Mouse (Mus musculus) hindbrain, embryonic 16.5 days (tissue): Measurements from ENCODE around the gene Kcnip1. TPM values are rescaled to one million over a fixed set of nuclear protein-coding genes. Genes with fewer than 3 reads are reported as not detected.

ENCODE experiments used
- ATAC-seq: fragments of 200-750 bp; cut with Nextera tagmentation; 2 replicates; pipeline ENCODE4 v1.8.0; 2017; ENCODE audit warnings: moderate TSS enrichment, moderate library complexity
- H3K27ac ChIP-seq: fragments of 300-500 bp; sonication (generic); 2 replicates; pipeline ENCODE4 v1.5.1; 2014; ENCODE audit warnings: low read depth, mild to moderate bottlenecking, control low read depth, low read length, moderate library complexity
- H3K27me3 ChIP-seq: fragments of 300-500 bp; sonication (generic); replicated peaks from 2 replicates; pipeline ENCODE4 v1.6.1; 2014; ENCODE audit warnings: low read length; ENCODE audit not compliant: control insufficient read depth, insufficient read depth
- H3K36me3 ChIP-seq: fragments of 300-500 bp; sonication (generic); 2 replicates; pipeline ENCODE4 v1.6.1; 2014; ENCODE audit warnings: mild to moderate bottlenecking, low read length, moderate library complexity, mixed read lengths; ENCODE audit not compliant: control insufficient read depth, insufficient read depth
- H3K4me1 ChIP-seq: fragments of 300-500 bp; sonication (generic); 2 replicates; pipeline ENCODE4 v1.6.1; 2014; ENCODE audit warnings: low read depth, low read length; ENCODE audit not compliant: control insufficient read depth, insufficient read depth
- H3K4me2 ChIP-seq: fragments of 300-500 bp; sonication (generic); 2 replicates; pipeline ENCODE4 v1.6.1; 2014; ENCODE audit warnings: mild to moderate bottlenecking, low read length, control low read depth, moderate library complexity
- H3K4me3 ChIP-seq: fragments of 300-500 bp; sonication (generic); 2 replicates; pipeline ENCODE4 v1.5.1; 2014; ENCODE audit warnings: mild to moderate bottlenecking, low read length, control low read depth, moderate library complexity
- H3K9ac ChIP-seq: fragments of 300-500 bp; sonication (generic); 2 replicates; pipeline ENCODE4 v1.6.1; 2014; ENCODE audit warnings: low read depth, mild to moderate bottlenecking, control low read depth, low read length, moderate library complexity
- H3K9me3 ChIP-seq: fragments of 300-500 bp; sonication (generic); 2 replicates; pipeline ENCODE4 v1.6.1; 2014; ENCODE audit warnings: mild to moderate bottlenecking, low read length, moderate library complexity; ENCODE audit not compliant: control insufficient read depth
- WGBS: fragments of 180-500 bp; shearing (Covaris S2); extraction: QIAGEN DNeasy Blood & Tissue Kit; methylation state at CpG from one replicate; pipeline ENCODE4 v1.1.7; 2014; 5-methylcytosine and 5-hydroxymethylcytosine counted together
- polyA plus RNA-seq: library from polyadenylated mRNA; unstranded; fragments of >200 nt; fragmentation: Nextera tagmentation; extraction: Ambion mirVana; gene quantifications from 2 replicates; pipeline ENCODE4 v1.2.1, GENCODE M21; 2015

The Kcnip1 gene
- polyA plus RNA-seq, 1 experiment from 2014 or later = 146 TPM

- Histone ChIP-seq H3K4me2 (no peak overlapping the region), H3K4me1 (no peaks in the 10 kb centered on the region), H3K9ac (no peak overlapping the region), H3K36me3 (no peaks in the 10 kb centered on the region), H3K27ac (no peak overlapping the region), H3K27me3 (no peaks in the 10 kb centered on the region), H3K9me3 (no peaks in the 10 kb centered on the region), H3K4me3 (no peak overlapping the region)
- WGBS = 85% methylated on average over 3 of the region's 3 CpGs
- ATAC-seq = no peak
These were observed 302.8 kb downstream of the Kcnip1 start for GRCm38 (mm10) chr11:33690181-33690580.

GRCm38 (mm10) chr11:33685904-33686303 is 307.0 kb downstream of the Kcnip1 start:
- WGBS = 68% methylated on average over 3 of the region's 3 CpGs
- H3K9ac ChIP-seq = no peak overlapping the region
- ATAC-seq = no peak

GRCm38 (mm10) chr11:33680151-33680550 is 312.8 kb downstream of the Kcnip1 start:
- H3K9ac ChIP-seq = no peak overlapping the region
- peak overlapping the region; percentile 27 for H3K4me3 ChIP-seq

More at GRCm38 (mm10) chr11:33685904-33686303, 307.0 kb downstream of the Kcnip1 start:
- H3K4me2 ChIP-seq = no peak overlapping the region
- no peak overlapping the region for H3K27ac ChIP-seq
- H3K27me3 ChIP-seq = no peaks in the 10 kb centered on the region
- no peaks in the 10 kb centered on the region for H3K36me3 ChIP-seq
- H3K9me3 ChIP-seq = no peaks in the 10 kb centered on the region
- no peak overlapping the region for H3K4me3 ChIP-seq
- no peaks in the 10 kb centered on the region for H3K4me1 ChIP-seq

GRCm38 (mm10) chr11:33670105-33670965 is 322.6 kb downstream of the Kcnip1 start:
- Histone ChIP-seq H3K27me3 (no peaks in the 10 kb centered on the region), H3K4me1 (peaks cover 8% of the 10 kb centered on the region; the same call in 1 of the 2 replicates), H3K4me2 (no peak overlapping the region), H3K9ac (no peak overlapping the region), H3K36me3 (no peaks in the 10 kb centered on the region), H3K4me3 (no peak overlapping the region), H3K27ac (no peak overlapping the region), H3K9me3 (no peaks in the 10 kb centered on the region)
- WGBS = 54% methylated on average over 10 of the region's 10 CpGs
- peak; percentile 70 for ATAC-seq

More at GRCm38 (mm10) chr11:33680151-33680550, 312.8 kb downstream of the Kcnip1 start:
- Histone ChIP-seq H3K4me1 (peaks cover 8% of the 10 kb centered on the region), H3K9me3 (no peaks in the 10 kb centered on the region), H3K27ac (no peak overlapping the region), H3K4me2 (peak overlapping the region; percentile 49), H3K27me3 (no peaks in the 10 kb centered on the region; the same call in 1 of the 2 replicates), H3K36me3 (no peaks in the 10 kb centered on the region)
- ATAC-seq = no peak
- WGBS = 3% methylated on average over 15 of the region's 15 CpGs

- no peak for ATAC-seq
- Histone ChIP-seq H3K9me3 (no peaks in the 10 kb centered on the region), H3K4me2 (no peak overlapping the region), H3K27ac (no peak overlapping the region), H3K4me3 (no peak overlapping the region), H3K9ac (no peak overlapping the region), H3K4me1 (peaks cover 8% of the 10 kb centered on the region; the same call in 1 of the 2 replicates), H3K36me3 (no peaks in the 10 kb centered on the region), H3K27me3 (no peaks in the 10 kb centered on the region)
- 46% methylated on average over 6 of the region's 6 CpGs for WGBS
These were observed 324.6 kb downstream of the Kcnip1 start for GRCm38 (mm10) chr11:33668376-33668775.

GRCm38 (mm10) chr11:33663599-33663998 is 329.4 kb downstream of the Kcnip1 start:
- 88% methylated on average over 2 of the region's 2 CpGs for WGBS

GRCm38 (mm10) chr11:33660016-33660913 is 332.7 kb downstream of the Kcnip1 start:
- no peak for ATAC-seq
- WGBS = 86% methylated on average over 13 of the region's 13 CpGs

More at GRCm38 (mm10) chr11:33663599-33663998, 329.4 kb downstream of the Kcnip1 start:
- Histone ChIP-seq H3K27ac (no peak overlapping the region), H3K9ac (no peak overlapping the region), H3K4me3 (no peak overlapping the region), H3K4me1 (0 out of 2 replicates have a peak, but pooled peaks cover 3% of the 10 kb centered on the region), H3K4me2 (no peak overlapping the region), H3K9me3 (no peaks in the 10 kb centered on the region), H3K27me3 (no peaks in the 10 kb centered on the region), H3K36me3 (no peaks in the 10 kb centered on the region)
- no peak for ATAC-seq

GRCm38 (mm10) chr11:33655861-33656593 is 336.9 kb downstream of the Kcnip1 start:
- Histone ChIP-seq H3K27me3 (no peaks in the 10 kb centered on the region), H3K36me3 (no peaks in the 10 kb centered on the region), H3K4me3 (no peak overlapping the region), H3K9ac (no peak overlapping the region), H3K4me2 (no peak overlapping the region), H3K27ac (no peak overlapping the region), H3K9me3 (no peaks in the 10 kb centered on the region), H3K4me1 (no peaks in the 10 kb centered on the region)
- WGBS = 77% methylated on average over 7 of the region's 7 CpGs
- ATAC-seq = no peak

More at GRCm38 (mm10) chr11:33660016-33660913, 332.7 kb downstream of the Kcnip1 start:
- H3K4me3 ChIP-seq = no peak overlapping the region
- no peaks in the 10 kb centered on the region for H3K36me3 ChIP-seq
- H3K4me1 ChIP-seq = no peaks in the 10 kb centered on the region
- no peak overlapping the region for H3K4me2 ChIP-seq
- H3K27ac ChIP-seq = no peak overlapping the region
- H3K27me3 ChIP-seq = no peaks in the 10 kb centered on the region
- no peak overlapping the region for H3K9ac ChIP-seq
- no peaks in the 10 kb centered on the region for H3K9me3 ChIP-seq
